Mouse (Mus musculus) splenic B cell, adult 2 months (primary cell): Measurements from ENCODE around the gene Ror2.
"Not testable (repeated sequence)": the region's sequence is repeated elsewhere in the genome, so short reads cannot be mapped to it uniquely, and the experiment has no call there.

Experiments
- DNase-seq: peaks from one replicate; pipeline ENCODE4 v3.0.0-alpha.2; 2011; ENCODE audit warnings: low read depth, low spot score
- H3K27me3 ChIP-seq: 2 replicates; pipeline ENCODE4 v1.6.1; 2012; ENCODE audit warnings: mild to moderate bottlenecking, low read length, moderate library complexity, mixed read lengths; ENCODE audit not compliant: control insufficient read depth, poor library complexity, insufficient read depth, severe bottlenecking
- H3K36me3 ChIP-seq: 2 replicates; pipeline ENCODE4 v1.6.1; 2012; ENCODE audit warnings: mild to moderate bottlenecking, low read length, moderate library complexity, mixed read lengths; ENCODE audit not compliant: control insufficient read depth, poor library complexity, insufficient read depth, severe bottlenecking

Gene Ror2

DNA sequence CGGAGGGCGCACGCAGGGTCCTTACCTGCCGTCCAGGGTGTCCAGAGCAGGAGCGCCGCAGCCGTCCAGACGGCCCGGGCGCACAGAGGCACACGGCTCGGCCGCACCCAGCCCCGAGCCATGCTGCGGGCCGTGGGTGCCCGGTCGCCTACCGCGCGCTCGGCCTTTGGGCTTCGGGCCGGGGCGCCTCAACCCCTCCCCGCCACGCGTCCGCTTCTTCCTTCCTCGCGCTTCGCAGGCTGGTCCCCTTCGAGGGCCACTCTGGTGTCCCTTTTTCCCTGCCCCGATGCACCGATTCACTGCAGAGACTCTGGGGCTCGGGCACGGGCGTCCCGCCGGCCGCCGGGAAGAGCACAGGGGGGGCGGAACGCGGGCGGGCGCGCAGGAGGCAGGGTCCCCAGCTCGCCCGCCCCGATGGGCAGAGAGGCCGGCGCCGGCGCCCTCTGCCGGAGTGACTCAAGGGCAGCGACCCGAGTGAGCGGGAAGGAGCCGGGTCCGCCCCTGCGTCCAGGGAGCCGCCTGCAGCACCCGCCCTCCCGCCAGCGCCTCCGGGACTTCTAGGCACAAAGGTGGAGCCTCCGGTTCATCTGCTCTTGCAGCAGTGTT lies at the start of gene Ror2:
TSS of gene Ror2 (minus strand) at position 369 of the 606 bp plus-strand sequence.
- Histone ChIP-seq H3K36me3 (no peaks in the 10 kb centered on the region), H3K27me3 (no peaks in the 10 kb centered on the region)
- no peak for DNase-seq

DNA sequence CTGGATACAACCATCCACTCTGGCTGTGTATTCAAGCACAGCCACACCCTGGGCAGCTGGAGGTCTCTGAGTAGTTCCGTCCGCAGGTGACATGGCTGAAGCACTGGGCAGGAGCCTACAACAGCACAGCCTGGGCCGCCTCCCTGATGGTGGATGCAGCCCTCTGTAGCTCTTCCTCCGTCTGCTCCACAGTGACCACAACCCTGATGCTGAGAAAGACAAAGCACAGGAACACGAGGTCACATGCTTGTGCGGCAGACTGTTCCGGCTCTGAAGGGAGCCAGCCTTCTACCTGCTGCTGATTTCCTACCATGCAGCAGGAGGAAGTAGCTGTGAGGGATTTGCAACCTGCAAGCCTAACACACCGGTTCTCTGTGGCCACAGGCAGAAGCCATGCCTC lies 47.8 kb upstream of the Ror2 start:
- Histone ChIP-seq H3K27me3 (no peaks in the 10 kb centered on the region), H3K36me3 (peaks cover 8% of the 10 kb centered on the region)
- DNase-seq, result no peak

DNA sequence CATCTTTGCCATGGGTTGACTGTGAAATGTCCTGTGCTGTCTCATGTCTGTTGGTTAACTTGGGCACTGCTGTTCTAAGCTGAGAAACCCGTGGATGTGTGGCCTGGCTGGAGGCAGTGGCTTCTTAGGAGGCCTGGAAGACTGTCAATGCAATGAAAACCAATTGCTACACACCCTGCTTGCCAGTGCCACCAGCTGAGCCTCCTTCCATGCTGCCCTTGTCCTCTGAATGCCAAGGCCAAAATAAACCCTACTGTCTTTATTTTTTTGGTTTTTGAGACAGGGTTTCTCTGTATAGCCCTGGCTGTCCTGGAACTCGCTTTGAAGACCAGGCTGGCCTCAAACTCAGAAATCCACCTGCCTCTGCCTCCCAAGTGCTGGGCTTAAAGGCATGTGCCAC lies 44.3 kb upstream of the Ror2 start:
- H3K36me3 ChIP-seq, result peaks cover 4% of the 10 kb centered on the region; the same call in 1 of the 2 replicates
- no peak for DNase-seq
- no peaks in the 10 kb centered on the region for H3K27me3 ChIP-seq

- no peak for DNase-seq
- Histone ChIP-seq H3K27me3 (no peaks in the 10 kb centered on the region), H3K36me3 (no peaks in the 10 kb centered on the region)
Observed at GRCm38 (mm10) chr13:53325531-53325930, 39.6 kb upstream of the Ror2 start.

DNA sequence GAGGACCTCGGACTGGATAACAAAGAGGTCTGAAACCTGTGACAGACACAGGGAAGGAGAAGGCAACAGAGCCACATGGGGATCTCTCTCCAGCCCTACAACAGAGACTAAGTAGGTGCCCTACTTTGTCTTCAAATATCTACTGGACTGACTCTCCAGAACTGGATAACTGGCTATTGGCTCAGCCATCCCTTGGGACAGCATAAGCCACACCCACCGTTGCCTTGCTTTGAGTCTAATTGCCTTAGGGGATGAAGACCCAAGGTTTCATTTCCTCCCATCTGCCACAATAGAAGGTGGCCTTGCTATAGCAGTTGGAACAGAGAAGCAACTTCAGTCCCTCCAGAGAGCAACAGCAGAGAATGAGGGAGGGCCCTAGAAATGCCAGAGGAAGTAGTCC lies 37.7 kb upstream of the Ror2 start:
- DNase-seq, result no peak
- no peaks in the 10 kb centered on the region for H3K27me3 ChIP-seq
- no peaks in the 10 kb centered on the region for H3K36me3 ChIP-seq

GRCm38 (mm10) chr13:53320899-53321298 lies 35.0 kb upstream of the Ror2 start:
- no peaks in the 10 kb centered on the region for H3K36me3 ChIP-seq
- no peak for DNase-seq
- no peaks in the 10 kb centered on the region for H3K27me3 ChIP-seq

DNA sequence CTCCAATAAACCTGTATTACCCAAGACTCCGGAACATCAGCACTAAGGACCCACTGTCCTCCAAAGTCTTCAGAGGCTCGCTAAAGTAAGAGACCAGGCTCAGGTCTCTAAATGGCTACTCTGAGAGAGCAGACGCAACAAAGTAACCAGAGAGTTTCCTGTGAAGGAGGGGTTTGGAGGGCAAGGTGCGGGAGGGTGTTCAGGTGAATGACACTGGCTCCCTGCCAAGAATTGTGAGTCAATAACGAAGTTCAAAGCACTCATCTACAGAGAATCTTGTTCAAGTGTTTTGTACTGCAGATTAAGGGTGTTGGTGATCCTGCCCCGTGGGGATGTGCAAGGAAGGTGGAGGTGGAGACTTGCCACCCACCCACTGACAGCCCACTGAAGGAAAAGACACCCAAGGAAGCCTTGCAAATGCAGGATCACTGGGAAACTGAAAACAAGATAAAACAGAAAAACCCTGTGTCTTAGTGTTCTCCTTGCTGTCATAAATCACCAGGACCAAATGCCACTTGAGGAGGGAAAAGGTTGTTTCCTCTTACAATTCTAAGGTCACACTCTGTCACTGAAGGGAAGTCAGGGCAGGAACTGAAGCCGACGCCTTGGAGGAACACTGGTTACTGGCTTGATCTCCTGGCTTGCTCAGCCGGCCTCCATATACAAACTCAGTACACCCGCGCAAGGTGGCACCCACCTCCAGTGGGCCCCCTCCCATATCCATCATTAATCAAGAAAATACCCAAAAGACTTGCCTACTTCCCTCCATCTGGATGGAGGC lies 30.8 kb upstream of the Ror2 start:
- DNase-seq, result no peak
- Histone ChIP-seq H3K36me3 (no peaks in the 10 kb centered on the region), H3K27me3 (no peaks in the 10 kb centered on the region)

DNA sequence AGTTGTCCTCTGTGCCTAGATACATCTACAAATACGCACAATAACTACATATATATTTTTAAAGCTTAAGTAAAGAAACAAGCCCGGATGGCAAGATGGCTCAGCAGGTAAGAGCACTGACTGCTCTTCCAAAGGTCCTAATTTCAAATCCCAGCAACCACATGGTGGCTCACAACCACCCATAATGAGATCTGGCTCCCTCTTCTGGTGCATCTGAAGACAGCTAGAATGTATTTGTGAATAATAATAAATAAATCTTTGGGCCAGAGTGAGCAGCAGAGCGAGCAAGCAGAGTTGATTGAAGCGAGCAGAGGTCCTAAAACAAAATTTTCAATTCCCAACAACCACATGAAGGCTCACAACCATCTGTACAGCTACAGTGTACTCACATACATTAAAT lies 29.8 kb upstream of the Ror2 start:
- not testable (repeated sequence) for DNase-seq, H3K36me3 ChIP-seq, H3K27me3 ChIP-seq

DNA sequence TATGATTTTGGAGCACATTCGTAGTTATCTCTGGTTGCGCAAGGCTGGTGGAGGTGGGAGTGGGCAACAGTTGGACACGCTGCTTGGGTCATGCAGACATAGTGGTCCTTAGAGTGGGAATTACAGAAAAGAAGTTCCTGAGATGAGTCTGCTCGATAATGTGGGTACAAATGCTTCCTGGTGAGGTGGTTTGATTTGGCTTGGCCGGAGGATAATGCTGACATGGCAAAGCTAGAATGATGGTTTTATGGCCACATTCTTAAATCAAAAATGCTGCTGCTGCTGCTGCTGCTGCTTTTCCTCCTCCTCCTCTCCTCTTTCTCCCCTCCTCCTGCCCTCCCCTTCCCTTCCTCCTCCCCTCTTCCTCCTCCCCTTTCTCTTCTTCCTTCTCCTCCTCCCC lies 24.5 kb upstream of the Ror2 start:
- H3K36me3 ChIP-seq, result no peaks in the 10 kb centered on the region
- DNase-seq, result no peak

GRCm38 (mm10) chr13:53309661-53310160 lies 23.8 kb upstream of the Ror2 start:
- H3K36me3 ChIP-seq, result no peaks in the 10 kb centered on the region
- no peak for DNase-seq
- H3K27me3 ChIP-seq, result no peaks in the 10 kb centered on the region

More for the DNA sequence above, 24.5 kb upstream of the Ror2 start:
- no peaks in the 10 kb centered on the region for H3K27me3 ChIP-seq

GRCm38 (mm10) chr13:53309148-53309547 lies 23.2 kb upstream of the Ror2 start:
- no peak for DNase-seq

DNA sequence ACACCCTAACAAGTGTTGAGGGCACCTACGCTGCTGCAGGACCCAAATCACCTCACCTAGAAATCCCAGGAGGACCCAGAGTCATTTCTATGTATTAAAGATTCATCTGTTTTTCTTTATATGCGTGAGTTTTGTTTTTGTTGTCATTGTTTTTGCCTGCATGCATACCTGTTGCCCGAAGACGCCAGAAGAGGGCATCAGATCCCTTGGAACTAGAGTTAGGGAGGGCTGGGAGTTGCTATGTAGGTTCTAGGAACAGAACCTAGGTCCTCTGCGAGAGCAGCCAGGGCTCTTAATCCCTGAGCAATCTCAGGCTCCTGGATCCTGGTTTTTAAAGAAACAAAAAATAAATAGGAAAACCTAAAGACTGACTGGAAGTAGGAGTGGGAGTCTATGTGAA lies 20.9 kb upstream of the Ror2 start:
- H3K27me3 ChIP-seq, result no peaks in the 10 kb centered on the region
- DNase-seq, result no peak
- H3K36me3 ChIP-seq, result no peaks in the 10 kb centered on the region

More at GRCm38 (mm10) chr13:53309148-53309547, 23.2 kb upstream of the Ror2 start:
- Histone ChIP-seq H3K27me3 (no peaks in the 10 kb centered on the region), H3K36me3 (no peaks in the 10 kb centered on the region)

GRCm38 (mm10) chr13:53305256-53305655 lies 19.3 kb upstream of the Ror2 start:
- Histone ChIP-seq H3K36me3 (no peaks in the 10 kb centered on the region), H3K27me3 (no peaks in the 10 kb centered on the region)
- no peak for DNase-seq

- no peak for DNase-seq
- Histone ChIP-seq H3K27me3 (no peaks in the 10 kb centered on the region), H3K36me3 (no peaks in the 10 kb centered on the region)
Observed at GRCm38 (mm10) chr13:53302688-53303087, 16.8 kb upstream of the Ror2 start.

DNA sequence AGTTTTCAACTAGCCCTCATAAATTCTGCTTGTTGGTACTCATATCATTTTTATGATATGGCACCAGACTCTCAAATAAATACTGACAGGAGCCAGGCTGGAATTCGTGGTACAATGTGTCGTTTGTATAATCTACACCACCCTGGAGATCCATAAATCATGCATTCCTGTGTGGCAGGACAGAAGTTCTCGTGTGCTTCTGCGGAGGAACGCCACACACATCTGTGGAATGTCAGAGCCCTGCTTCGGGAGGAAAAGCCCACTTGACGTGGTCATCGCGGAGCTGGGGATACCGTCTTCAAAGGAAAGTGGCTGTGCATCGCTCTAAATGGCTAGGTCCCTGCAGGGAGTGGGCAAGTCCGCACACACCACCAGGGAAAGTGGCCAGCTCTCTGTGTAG lies 7.1 kb upstream of the Ror2 start:
- DNase-seq, result no peak
- Histone ChIP-seq H3K27me3 (no peaks in the 10 kb centered on the region; the same call in 1 of the 2 replicates), H3K36me3 (no peaks in the 10 kb centered on the region)
